Mouse (Mus musculus): ENCODE data around the gene Gm12185. TPM values are rescaled to one million over a fixed set of nuclear protein-coding genes. Genes with fewer than 3 reads are reported as not detected.
A peak's percentile ranks its signal among the peaks of the same experiment; 100 is the strongest.
"Not testable (repeated sequence)": the region's sequence is repeated elsewhere in the genome, so short reads cannot be mapped to it uniquely, and the experiment has no call there.

The Gm12185 gene
- 1 to 10 TPM; 3.0 to 8.4 (median 5.0) TPM for polyA plus RNA-seq (2017; shearing (Covaris generic))

DNA sequence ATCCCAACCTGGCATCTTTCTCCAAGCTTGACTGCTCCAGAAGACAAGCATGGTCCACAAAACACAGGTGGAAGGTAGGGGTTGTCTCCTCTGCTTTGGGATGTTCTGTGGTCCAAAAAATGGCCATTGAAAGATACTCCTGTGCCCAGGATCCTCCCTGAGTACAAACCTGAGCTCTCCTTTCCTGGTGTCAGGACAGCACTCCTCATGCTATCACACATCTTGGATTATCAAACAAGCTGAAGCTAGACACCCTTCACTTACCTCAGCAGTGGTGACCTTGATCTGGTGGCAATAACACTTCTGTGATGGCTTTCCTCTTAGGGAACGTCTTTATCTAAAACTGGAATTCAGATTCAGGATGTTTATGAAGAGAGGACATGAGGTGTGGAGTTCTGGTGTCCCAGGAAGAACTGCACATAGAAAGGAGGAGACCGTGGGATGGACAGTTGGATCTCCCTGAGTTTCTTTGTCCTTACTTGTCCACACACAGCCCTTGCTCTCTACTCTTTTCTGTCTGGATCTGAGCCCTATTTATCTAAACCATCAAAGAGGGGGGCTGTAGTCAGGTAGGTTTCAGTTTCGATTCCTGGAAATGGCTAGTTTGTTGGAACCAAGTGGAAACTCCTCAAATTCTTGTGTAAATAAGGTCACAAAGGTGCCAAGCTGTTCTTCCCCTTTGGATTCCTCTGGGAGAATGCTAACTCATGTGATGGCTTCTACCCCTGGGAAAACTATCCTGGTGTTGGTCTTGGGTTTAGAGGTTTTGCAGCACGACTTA lies at the start of gene Gm12185:
Gene Gm12185, minus strand, starts transcription at position 487 of the 781 bp plus-strand sequence.
- ATAC-seq: not testable (repeated sequence)

DNA sequence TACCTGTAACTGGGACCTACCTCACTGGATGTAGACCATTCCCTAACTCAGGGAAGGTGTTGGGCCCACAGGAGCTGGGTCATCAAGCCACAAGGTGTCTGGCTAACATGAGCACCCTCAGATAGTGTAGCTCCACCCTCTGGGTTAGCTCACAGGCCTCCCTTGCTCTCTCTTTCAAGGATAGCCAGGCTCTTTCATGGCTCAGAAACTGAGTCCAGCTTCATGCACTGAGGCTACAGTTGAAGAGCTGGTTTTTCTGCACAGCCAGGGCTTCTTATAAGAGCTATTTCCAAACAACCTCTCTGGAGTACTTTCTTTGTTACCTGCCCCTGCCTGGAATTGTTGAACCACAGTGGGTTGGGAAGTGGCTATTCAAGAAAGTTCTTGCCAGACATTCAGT lies 20.0 kb upstream of the Gm12185 start:
- ATAC-seq: not testable (repeated sequence)

DNA sequence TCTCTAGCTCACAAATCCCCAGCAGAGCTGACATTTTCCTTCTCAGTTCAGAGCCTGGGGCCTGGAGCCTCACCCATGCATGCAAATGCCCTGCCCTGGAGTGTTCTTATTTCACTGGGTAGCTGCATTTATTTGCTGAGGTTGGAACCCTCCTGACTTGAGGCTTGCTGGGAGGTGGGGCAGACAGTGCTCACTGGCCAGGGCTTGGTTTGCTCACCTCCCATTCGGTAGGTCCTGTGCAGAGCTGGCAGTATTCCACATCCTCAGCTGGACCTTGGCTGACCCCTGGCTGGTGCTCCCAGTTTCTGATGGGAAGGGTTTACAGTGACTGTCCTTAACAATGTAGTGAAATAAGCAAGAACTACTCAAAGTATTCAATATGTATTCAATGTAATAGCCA lies 14.8 kb upstream of the Gm12185 start:
- not testable (repeated sequence) for ATAC-seq

DNA sequence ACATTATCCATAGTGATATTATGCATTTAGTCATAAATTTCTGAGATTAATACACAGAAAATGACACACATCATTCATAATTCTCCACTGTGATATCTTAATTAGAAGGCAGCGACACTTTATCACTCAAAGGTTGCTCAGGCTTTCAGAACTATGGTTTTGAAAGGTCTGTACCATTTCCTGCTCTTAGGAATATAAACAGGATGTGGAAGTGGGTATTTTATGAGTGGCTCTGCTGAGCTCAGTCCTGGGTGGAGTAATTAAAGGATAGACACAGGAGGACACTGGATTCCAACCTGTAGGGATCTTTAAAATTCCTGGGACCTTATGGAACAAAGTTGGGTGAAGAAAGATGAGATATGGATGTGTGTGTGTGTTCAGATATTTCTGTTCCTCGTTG lies 14.3 kb upstream of the Gm12185 start:
- peak; percentile 86 for ATAC-seq

DNA sequence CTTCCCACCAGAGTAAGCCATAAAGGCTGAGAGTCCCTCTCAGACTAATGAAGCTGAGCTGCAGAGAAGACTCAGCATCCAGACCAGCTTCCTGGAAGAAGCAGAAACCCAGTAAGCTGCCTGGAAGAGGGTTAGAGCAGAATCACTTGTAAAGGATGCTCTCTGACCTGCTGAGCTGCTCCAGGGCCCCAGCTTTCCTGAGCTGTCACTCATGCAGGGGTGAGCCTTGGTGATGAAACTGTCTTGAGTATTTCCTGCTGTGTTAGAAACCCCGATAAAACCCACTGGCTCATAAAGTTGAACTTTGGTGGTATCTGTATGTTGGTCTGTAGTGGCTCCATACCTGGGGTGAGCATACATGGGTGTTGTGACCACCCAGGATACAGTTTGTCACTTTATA lies 8.4 kb upstream of the Gm12185 start:
- ATAC-seq: peak; percentile 81

DNA sequence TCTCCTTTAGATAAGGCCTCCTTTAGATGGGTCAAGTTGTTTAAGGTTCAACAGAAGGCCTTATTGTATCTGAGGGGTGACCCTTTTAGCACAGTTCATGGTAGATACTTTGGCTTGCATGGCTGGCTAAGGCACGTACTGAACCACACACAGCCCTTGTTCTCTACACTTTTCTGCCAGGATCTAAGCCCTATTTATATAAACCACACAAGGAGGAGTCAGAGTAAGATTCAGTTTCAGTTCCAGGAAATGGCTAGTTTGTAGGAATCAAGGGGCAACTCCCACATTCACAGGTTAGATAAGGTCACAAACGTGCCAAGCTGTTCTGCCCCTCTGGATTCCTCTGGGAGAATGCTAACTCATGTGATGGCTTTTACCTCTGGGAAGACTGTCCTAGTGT lies 2.0 kb upstream of the Gm12185 start, which contains the start of gene Tgtp1:
Gene Tgtp1, minus strand, starts transcription at position 155 of the 400 bp plus-strand sequence.
- peak; percentile 55 for ATAC-seq

DNA sequence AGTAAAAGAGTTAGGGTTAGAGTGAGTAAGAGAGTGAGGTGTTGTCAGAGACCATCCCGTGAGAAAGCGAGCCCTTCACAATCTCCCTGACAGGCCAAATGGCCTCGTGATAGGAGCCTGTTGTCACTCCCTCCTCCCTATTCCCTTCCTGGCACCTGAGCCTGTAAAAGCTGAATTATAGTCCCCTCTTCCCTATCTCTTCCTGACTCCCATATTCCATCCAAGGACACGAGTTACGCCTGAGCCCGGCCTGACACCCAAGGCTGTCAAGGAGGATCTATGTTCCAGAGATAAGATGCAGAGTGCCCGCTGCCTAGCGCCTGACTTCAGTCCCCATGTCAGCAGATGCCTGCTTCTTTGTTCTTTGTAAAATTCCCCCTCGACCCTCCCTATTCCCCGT lies 1.3 kb upstream of the Gm12185 start:
- not testable (repeated sequence) for ATAC-seq

DNA sequence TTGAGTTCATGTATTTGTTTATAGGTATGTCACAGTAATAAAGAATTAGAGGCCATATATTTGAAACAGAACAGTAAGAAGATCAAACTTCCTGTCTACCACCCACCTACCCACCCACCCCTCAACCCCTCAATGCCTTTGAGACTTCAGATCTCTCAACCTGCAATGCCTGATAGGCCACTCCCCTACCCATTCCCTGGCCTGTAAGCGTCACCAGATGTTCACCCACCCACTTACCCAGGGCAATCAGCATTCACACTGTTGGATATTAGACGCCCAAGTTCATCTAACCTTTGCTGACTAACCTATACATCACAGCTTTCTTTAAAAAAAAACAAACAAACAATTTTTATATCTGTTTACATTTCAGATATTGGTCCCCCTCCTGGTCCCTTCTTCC lies 2.0 kb downstream of the Gm12185 start:
- ATAC-seq: peak; percentile 60

DNA sequence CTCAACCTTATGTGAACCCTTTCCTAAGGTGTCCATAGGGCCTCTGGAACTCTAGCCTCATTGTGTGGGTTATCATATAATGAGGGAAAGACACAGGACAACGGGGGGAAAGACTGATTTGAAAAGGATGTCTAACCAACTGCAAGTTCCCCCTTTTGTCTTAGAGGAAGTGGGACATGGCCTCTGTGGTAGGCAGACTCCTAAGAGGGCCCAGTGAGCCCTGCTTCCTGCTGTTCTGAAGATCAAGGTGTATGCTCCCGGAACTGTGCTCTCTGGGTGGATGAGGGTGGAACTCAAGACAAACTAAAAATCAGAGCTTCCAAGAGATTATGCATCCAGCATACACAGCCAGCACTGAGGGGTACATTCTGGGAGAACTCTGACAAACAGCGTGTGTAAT lies 3.8 kb downstream of the Gm12185 start:
- ATAC-seq: peak; percentile 45

DNA sequence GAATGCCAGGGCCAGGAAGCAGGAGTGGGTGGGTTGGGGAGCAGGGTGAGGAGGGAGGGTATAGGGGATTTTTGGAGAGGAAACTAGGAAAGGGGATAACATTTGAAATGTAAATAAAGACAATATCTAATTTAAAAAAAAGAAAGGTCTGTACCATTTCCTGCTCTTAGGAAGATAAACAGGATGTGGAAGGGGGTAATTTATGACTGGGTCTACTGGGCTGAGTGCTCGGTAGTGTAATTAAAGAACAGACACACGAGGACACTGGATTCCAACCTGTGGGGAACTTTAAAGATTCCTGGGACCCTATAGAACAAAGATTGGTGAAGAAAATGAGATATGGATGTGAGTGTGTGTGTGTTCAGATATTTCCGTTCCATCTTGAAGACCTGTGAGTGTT lies 9.2 kb downstream of the Gm12185 start:
- peak; percentile 55 for ATAC-seq

DNA sequence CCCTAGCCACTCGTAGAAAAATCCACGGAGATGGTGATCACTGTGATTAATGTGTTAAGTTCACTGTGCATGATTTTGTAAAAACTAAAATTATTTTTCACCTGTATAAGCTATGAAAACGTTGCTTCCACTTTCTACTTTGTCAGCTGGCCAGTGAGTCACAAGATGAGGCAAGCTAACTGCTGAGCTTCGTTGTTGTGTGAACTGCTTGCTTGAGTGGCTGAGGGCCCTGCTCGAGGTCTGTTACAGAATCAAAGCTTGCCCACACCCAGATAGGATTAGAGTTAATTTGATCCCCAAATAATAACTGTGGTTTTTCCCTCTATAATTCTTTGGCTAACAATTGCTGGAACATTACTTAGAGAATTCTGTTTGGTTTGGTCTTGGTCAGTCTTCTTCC lies 12.0 kb downstream of the Gm12185 start:
- peak; percentile 17 for ATAC-seq

DNA sequence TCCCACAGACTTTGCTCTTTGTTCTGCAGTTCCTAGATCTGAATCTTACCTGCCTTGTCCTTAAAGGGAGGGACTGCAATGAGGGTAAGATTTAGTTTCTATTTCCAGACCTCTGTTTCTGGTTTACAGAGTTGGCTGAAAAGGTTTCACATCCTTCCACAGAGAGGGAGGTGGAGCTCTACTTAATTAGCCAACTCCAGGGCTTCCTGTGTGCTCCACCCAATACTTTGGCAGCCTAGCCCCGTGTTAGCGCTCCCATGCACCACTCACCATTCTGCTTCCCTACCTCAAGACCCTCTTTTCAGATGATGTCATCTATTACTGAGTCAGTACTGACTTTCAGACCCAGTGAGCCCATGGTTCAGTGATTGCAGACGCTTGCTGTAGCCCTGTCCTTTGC lies 12.8 kb downstream of the Gm12185 start, which contains the start of gene 9930111J21Rik1:
Gene 9930111J21Rik1, minus strand, starts transcription at position 148 of the 400 bp plus-strand sequence.
- peak; percentile 78 for ATAC-seq

DNA sequence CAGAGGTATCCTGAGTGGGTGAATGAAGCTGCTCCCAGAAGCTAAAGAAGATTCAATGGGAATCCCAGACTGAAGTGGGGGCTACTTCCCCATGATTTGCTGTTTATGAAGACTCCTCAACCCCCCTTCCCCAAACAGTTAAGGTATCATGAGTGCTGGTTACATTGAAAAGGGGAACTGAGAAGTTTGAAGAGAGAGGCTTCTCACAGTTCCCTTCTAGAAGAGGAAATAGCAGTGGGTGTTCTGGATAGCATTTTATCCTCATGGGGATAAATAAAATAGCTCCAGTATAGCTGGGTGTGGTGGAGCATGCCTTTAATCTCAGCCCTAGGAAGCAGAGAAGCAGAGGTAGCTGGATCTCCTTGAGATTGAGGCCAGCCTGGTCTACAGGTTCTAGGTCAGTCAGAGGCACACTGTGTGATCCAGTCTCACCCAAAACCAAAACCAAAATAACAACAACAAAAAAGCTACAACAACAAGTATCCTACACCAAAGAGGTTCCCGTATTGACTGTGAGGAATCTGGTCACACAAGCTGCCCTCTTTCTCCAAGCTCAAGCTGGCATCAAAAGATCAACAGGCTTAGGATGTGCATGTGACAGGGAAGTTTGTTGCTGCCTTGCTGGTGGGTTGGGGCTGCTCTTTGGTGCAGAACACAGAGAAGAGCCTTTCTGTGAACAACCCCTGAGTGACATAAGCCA lies 13.6 kb downstream of the Gm12185 start, which contains the start of gene Olfr56:
Gene Olfr56, plus strand, starts transcription at position 650 of the 700 bp plus-strand sequence.
- not testable (repeated sequence) for ATAC-seq

DNA sequence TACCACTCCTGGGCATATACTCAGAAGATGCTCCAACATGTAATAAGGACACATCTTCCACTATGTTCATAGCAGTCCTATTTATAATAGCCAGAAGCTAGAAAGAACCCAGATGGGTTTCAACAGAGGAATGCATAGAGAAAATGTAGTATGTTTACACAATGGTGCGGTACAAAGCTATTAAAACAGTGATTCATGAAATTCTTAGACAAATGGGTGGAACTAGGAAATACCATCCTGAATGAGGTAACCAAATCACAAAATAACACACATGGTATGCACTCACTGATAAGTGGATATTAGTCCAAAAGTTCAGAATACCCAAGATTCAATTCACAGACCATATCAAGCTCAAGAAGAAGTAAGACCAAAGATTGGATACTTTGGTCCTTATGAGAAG lies 17.3 kb downstream of the Gm12185 start:
- ATAC-seq: not testable (repeated sequence)

DNA sequence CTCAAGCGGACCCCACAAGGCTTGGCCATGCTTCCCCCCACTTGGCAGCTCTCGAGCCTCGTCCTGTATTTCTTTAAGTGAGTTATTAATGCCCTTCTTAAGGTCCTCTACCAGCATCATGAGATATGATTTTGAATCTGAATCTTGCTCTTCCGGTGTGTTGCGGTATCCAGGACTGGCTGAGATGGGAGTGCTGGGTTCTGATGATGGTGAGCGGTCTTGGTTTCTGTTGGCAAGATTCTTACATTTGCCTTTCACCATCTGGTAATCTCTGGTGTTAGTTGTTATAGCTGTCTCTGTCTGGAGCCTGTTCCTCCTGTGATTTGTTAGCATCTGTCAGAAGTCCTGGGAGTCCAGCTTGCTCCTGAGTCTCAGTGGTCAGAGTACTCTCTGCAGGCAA lies 45.9 kb downstream of the Gm12185 start, which contains the start of gene Psme2b:
Gene Psme2b, minus strand, starts transcription at position 101 of the 400 bp plus-strand sequence.
- not testable (repeated sequence) for ATAC-seq

DNA sequence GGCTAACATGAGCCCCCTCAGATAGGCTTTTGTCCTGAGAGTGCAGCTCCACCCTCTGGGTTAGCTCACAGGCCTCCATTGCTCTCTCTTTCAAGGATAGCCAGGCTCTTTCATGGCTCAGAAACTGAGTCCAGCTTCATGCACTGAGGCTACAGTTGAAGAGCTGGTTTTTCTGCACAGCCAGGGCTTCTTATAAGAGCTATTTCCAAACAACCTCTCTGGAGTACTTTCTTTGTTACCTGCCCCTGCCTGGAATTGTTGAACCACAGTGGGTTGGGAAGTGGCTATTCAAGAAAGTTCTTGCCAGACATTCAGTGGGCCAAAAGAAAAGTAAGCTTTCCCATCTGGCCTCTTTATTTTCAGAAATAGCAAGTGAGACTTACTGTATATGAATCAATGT lies 52.7 kb downstream of the Gm12185 start:
- ATAC-seq: not testable (repeated sequence)

DNA sequence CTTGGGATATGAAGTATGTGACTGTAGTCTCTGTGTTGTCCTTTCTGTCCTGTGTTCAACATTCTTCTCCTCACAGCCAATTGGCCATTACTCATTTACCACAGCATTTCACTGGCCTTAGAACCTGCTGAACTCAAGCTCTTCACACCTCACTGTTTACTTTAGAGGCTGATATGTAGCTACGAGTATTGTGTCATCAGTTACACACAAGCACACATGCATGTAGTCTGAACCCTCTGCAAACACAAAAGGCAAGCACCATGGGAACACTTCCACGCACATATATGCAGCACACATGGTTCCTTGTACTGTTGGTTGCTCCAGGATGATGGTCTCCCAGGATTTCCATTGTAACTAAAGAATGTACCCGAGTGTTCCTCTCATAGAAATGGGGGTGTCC lies 56.7 kb downstream of the Gm12185 start:
- not testable (repeated sequence) for ATAC-seq

DNA sequence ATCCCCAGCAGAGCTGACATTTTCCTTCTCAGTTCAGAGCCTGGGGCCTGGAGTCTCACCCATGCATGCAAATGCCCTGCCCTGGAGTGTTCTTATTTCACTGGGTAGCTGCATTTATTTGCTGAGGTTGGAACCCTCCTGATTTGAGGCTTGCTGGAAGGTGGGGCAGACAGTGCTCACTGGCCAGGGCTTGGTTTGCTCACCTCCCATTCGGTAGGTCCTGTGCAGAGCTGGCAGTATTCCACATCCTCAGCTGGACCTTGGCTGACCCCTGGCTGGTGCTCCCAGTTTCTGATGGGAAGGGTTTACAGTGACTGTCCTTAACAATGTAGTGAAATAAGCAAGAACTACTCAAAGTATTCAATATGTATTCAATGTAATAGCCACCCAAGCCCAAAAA lies 58.1 kb downstream of the Gm12185 start:
- ATAC-seq: peak; percentile 32

DNA sequence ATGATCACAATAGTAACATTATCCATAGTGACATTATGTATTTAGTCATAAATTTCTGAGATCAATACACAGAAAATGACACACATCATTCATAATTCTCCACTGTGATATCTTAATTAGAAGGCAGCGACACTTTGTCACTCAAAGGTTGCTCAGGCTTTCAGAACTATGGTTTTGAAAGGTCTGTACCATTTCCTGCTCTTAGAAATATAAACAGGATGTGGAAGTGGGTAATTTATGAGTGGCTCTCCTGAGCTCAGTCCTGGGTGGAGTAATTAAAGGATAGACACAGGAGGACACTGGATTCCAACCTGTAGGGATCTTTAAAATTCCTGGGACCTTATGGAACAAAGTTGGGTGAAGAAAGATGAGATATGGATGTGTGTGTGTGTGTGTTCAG lies 58.6 kb downstream of the Gm12185 start:
- ATAC-seq: peak; percentile 93

DNA sequence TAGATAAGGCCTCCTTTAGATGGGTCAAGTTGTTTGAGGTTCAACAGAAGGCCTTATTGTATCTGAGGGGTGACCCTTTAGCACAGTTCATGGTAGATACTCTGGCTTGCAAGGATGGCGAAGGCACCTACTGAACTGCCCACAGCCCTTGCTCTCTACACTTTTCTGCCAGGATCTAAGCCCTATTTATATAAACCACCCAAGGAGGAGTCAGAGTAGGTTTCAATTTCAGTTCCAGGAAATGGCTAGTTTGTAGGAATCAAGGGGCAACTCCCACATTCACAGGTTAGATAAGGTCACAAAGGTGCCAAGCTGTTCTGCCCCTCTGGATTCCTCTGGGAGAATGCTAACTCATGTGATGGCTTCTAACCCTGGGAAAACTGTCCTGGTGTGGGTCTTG lies 64.0 kb downstream of the Gm12185 start:
- ATAC-seq: peak; percentile 47

DNA sequence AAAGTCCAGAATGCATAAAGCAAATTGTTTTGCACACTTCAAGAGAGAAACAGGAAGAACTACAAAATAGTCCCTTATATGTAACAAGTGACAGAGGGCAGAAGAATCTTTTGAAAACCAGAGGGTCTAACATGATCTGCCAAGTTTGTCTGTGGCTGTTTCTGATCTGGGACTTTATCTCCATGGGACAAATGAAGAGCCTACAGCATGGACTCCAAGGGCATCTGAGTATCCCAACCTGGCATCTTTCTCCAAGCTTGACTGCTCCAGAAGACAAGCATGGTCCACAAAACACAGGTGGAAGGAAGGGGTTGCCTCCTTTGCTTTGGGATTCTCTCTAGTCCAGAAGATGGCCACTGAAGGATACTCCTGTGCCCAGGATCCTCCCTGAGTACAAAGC lies 65.6 kb downstream of the Gm12185 start:
- ATAC-seq: not testable (repeated sequence)

DNA sequence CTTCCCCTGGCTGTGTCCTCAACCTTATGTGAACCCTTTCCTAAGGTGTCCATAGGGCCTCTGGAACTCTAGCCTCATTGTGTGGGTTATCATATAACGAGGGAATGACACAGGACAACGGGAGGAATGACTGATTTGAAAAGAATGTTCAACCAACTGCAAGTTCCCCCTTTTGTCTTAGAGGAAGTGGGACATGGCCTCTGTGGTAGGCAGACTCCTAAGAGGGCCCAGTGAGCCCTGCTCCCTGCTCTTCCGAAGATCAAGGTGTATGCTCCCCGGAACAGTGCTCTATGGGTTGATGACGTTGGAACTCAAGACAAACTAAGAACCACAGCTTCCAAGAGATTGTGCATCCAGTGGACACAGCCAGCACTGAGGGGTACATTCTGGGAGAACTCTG lies 68.2 kb downstream of the Gm12185 start:
- ATAC-seq: not testable (repeated sequence)

DNA sequence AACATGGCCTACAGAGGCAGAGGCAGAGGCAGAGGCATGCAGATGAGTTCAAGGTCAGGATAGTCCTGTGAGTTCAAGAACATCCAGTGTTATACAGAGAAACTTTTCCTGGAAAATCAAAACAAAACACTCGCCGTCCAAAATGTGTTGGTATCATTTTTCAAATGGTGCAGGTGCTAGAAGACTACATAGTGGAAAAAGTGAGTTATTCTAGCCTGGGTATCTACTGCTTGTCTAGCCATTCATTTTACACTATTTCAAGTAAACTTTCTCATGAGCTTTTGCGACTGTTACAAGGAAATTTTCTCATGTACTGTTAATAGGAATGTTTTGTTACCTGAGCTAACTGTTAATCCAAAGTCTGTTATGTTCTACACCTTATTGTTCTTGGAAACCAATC lies 73.6 kb downstream of the Gm12185 start:
- no peak for ATAC-seq

DNA sequence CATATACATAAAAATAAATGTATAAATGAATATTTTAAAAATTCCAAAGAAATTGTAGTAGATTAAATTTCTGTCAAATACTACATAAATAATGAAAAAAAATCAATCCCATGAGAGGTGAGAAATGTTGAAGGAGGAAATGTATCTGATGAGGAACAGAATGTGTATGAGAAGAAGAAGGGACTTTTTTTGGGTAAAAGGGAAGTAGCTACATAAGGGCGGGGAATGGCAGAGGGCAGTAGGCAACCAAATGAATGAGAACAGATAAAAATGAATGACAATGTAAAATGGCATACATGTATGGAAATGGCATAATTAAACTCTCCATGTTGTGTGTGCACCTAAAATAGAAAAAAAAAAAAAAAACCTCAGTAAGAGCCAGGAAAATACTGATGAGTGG lies 78.4 kb downstream of the Gm12185 start:
- ATAC-seq: no peak
